Mouse (Mus musculus) midbrain, embryonic 14.5 days (tissue): Measurements from ENCODE around the gene Platr17. TPM values are rescaled to one million over a fixed set of nuclear protein-coding genes. Genes with fewer than 3 reads are reported as not detected.
"Not testable (repeated sequence)": the region's sequence is repeated elsewhere in the genome, so short reads cannot be mapped to it uniquely, and the experiment has no call there.

Source experiments
- ATAC-seq: fragments of 200-750 bp; cut with Nextera tagmentation; 2 replicates; pipeline ENCODE4 v1.8.0; 2017; ENCODE audit warnings: moderate number of reproducible peaks, moderate library complexity; ENCODE audit not compliant: low FRiP score, low TSS enrichment
- DNase-seq: peaks from one replicate; pipeline ENCODE4 v3.0.0-alpha.2; 2015
- H3K27ac ChIP-seq: fragments of 300-500 bp; sonication (generic); replicated peaks from 2 replicates; pipeline ENCODE4 v1.5.1; 2014; ENCODE audit warnings: mild to moderate bottlenecking, low read depth, low read length, moderate library complexity
- H3K27me3 ChIP-seq: fragments of 300-500 bp; sonication (generic); 2 replicates; pipeline ENCODE4 v1.6.1; 2014; ENCODE audit warnings: low read length, control low read depth, mixed read lengths; ENCODE audit not compliant: control insufficient read depth, insufficient read depth
- H3K36me3 ChIP-seq: fragments of 300-500 bp; sonication (generic); 2 replicates; pipeline ENCODE4 v1.6.1; 2014; ENCODE audit warnings: low read length, control low read depth; ENCODE audit not compliant: control insufficient read depth, insufficient read depth
- H3K4me1 ChIP-seq: fragments of 300-500 bp; sonication (generic); 2 replicates; pipeline ENCODE4 v1.6.1; 2014; ENCODE audit warnings: mild to moderate bottlenecking, antibody characterized with exemption, low read length, control low read depth; ENCODE audit not compliant: control insufficient read depth, insufficient read depth
- H3K4me2 ChIP-seq: fragments of 300-500 bp; sonication (generic); 2 replicates; pipeline ENCODE4 v1.6.1; 2014; ENCODE audit warnings: mild to moderate bottlenecking, low read length, moderate library complexity
- H3K4me3 ChIP-seq: fragments of 300-500 bp; sonication (generic); replicated peaks from 2 replicates; pipeline ENCODE4 v1.5.1; 2014; ENCODE audit warnings: low read depth, low read length
- H3K9ac ChIP-seq: fragments of 300-500 bp; sonication (generic); replicated peaks from 2 replicates; pipeline ENCODE4 v1.6.1; 2014; ENCODE audit warnings: mild to moderate bottlenecking, low read length, moderate library complexity
- H3K9me3 ChIP-seq: fragments of 300-500 bp; sonication (generic); 2 replicates; pipeline ENCODE4 v1.6.1; 2016; ENCODE audit warnings: low read length, control low read depth, mixed read lengths; ENCODE audit not compliant: control insufficient read depth
- WGBS: fragments of 180-500 bp; shearing (Covaris S2); extraction: QIAGEN DNeasy Blood & Tissue Kit; methylation state at CpG from one replicate; pipeline ENCODE4 v1.1.7; 2014; 5-methylcytosine and 5-hydroxymethylcytosine counted together
- polyA plus RNA-seq: library from polyadenylated mRNA; unstranded; fragments of >200 nt; fragmentation: Nextera tagmentation; extraction: Ambion mirVana; gene quantifications from 2 replicates; pipeline ENCODE4 v1.2.1, GENCODE M21; 2014

Platr17 gene
- 1.1 TPM in 1 of 2 replicates, not detected in the other for polyA plus RNA-seq

- H3K4me1 ChIP-seq, H3K36me3 ChIP-seq, H3K9me3 ChIP-seq, H3K27ac ChIP-seq, H3K4me3 ChIP-seq, H3K9ac ChIP-seq, DNase-seq, H3K27me3 ChIP-seq, H3K4me2 ChIP-seq, ATAC-seq: not testable (repeated sequence)
- 13% methylated on average over 4 of the region's 4 CpGs for WGBS
Observed at GRCm38 (mm10) chr17:33904835-33905234, at the start of gene Platr17. Gene Platr17 (plus strand): TSS chr17:33905135.

GRCm38 (mm10) chr17:33857816-33858215 is 47.1 kb upstream of the Platr17 start:
- 60% methylated on average over 4 of the region's 4 CpGs for WGBS
- no peak overlapping the region for H3K27ac ChIP-seq
- no peak overlapping the region for H3K9ac ChIP-seq
- H3K9me3 ChIP-seq, result no peaks in the 10 kb centered on the region
- DNase-seq, result no peak
- H3K36me3 ChIP-seq, result no peaks in the 10 kb centered on the region
- no peak overlapping the region for H3K4me3 ChIP-seq
- no peaks in the 10 kb centered on the region for H3K4me1 ChIP-seq
- ATAC-seq, result no peak
- H3K4me2 ChIP-seq, result no peak overlapping the region
- H3K27me3 ChIP-seq, result no peaks in the 10 kb centered on the region

GRCm38 (mm10) chr17:33865330-33866030 is 39.5 kb upstream of the Platr17 start:
- H3K4me1 ChIP-seq, result no peaks in the 10 kb centered on the region
- no peak overlapping the region for H3K9ac ChIP-seq
- H3K36me3 ChIP-seq, result no peaks in the 10 kb centered on the region
- H3K4me2 ChIP-seq, result no peak overlapping the region
- DNase-seq (peak; percentile 3), ATAC-seq (no peak)
- no peaks in the 10 kb centered on the region for H3K9me3 ChIP-seq
- no peak overlapping the region for H3K4me3 ChIP-seq
- WGBS, result 42% methylated on average over 9 of the region's 9 CpGs
- no peak overlapping the region for H3K27ac ChIP-seq
- no peaks in the 10 kb centered on the region for H3K27me3 ChIP-seq

GRCm38 (mm10) chr17:33873537-33873936 is 31.4 kb upstream of the Platr17 start, which contains the start of gene Gm7029:
Gene Gm7029 (plus strand): TSS chr17:33873837.
- H3K27ac ChIP-seq, H3K4me1 ChIP-seq, DNase-seq, H3K4me2 ChIP-seq, H3K36me3 ChIP-seq, H3K27me3 ChIP-seq, H3K9ac ChIP-seq, H3K4me3 ChIP-seq, ATAC-seq, H3K9me3 ChIP-seq: not testable (repeated sequence)
- WGBS, result 76% methylated on average over 3 of the region's 12 CpGs

GRCm38 (mm10) chr17:33874411-33874810 is 30.5 kb upstream of the Platr17 start:
- H3K4me3 ChIP-seq, result no peak overlapping the region
- WGBS, result 82% methylated on average over 11 of the region's 11 CpGs
- H3K36me3 ChIP-seq, result 0 out of 2 replicates have a peak, but pooled peaks cover 3% of the 10 kb centered on the region
- H3K27ac ChIP-seq, result no peak overlapping the region
- H3K4me2 ChIP-seq, result no peak overlapping the region
- H3K9ac ChIP-seq, result no peak overlapping the region
- DNase-seq, result no peak
- no peak for ATAC-seq
- H3K27me3 ChIP-seq, result no peaks in the 10 kb centered on the region
- H3K4me1 ChIP-seq, result no peaks in the 10 kb centered on the region
- no peaks in the 10 kb centered on the region for H3K9me3 ChIP-seq

GRCm38 (mm10) chr17:33875797-33876196 is 29.1 kb upstream of the Platr17 start:
- not testable (repeated sequence) for H3K36me3 ChIP-seq, H3K27me3 ChIP-seq, H3K4me3 ChIP-seq, H3K9ac ChIP-seq, H3K27ac ChIP-seq, H3K4me1 ChIP-seq, H3K4me2 ChIP-seq, H3K9me3 ChIP-seq, ATAC-seq, DNase-seq
- WGBS, result 81% methylated on average over 5 of the region's 5 CpGs

GRCm38 (mm10) chr17:33884320-33884719 is 20.6 kb upstream of the Platr17 start:
- not testable (repeated sequence) for H3K4me3 ChIP-seq, H3K36me3 ChIP-seq, H3K27ac ChIP-seq, ATAC-seq, DNase-seq, H3K9ac ChIP-seq, H3K27me3 ChIP-seq, H3K4me2 ChIP-seq, H3K4me1 ChIP-seq, H3K9me3 ChIP-seq
- WGBS, result 94% methylated on average over 10 of the region's 11 CpGs

GRCm38 (mm10) chr17:33887802-33888201 is 17.1 kb upstream of the Platr17 start:
- not testable (repeated sequence) for ATAC-seq, H3K4me2 ChIP-seq, H3K36me3 ChIP-seq, H3K4me1 ChIP-seq, DNase-seq, H3K9me3 ChIP-seq, H3K27me3 ChIP-seq, H3K4me3 ChIP-seq, H3K9ac ChIP-seq, H3K27ac ChIP-seq
- 85% methylated on average over 2 of the region's 2 CpGs for WGBS

GRCm38 (mm10) chr17:33888230-33888629 is 16.7 kb upstream of the Platr17 start:
- not testable (repeated sequence) for H3K36me3 ChIP-seq, H3K9me3 ChIP-seq, H3K27me3 ChIP-seq, H3K27ac ChIP-seq, H3K9ac ChIP-seq, H3K4me3 ChIP-seq, ATAC-seq, DNase-seq, H3K4me1 ChIP-seq, H3K4me2 ChIP-seq
